Mouse (Mus musculus): Measurements from ENCODE around the gene Dglucy.

DNA sequence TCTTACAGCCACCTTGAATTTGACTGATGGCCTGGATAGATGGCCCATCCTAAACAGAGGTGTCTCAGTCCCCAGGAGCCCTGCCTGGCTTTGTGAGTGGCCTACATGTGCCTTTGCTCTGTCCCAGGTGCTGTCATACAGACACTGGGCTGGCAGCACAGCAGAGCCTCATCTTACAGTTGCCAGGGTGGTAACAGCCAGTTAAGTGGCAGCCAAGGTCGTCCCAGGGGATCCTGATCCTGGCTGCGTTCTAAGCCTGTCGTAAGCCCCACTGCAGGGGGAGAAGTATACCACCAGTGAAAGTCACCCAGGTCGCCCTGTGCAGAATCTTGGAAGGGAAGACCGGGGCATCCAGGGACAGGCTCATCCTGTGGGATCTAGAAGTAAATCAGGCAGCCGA lies 61.1 kb downstream of the Dglucy start:
- TF ChIP-seq EP300 (IDR thresholded peaks at IDR 0.05; ENCODE audit: low read depth) = no peak
- no peak for TF ChIP-seq CTCF (IDR thresholded peaks at IDR 0.05; ENCODE audit: low read depth)
